Mouse (Mus musculus) C2C12 (cell line): ENCODE data around the gene Lmna.

Source experiments
- CTCF ChIP-seq: IDR thresholded peaks from one replicate; pipeline ENCODE4 v1.5.1; 2011; ENCODE audit not compliant: control insufficient read depth, insufficient read depth, insufficient read length
- USF1 ChIP-seq: IDR thresholded peaks from one replicate; pipeline ENCODE4 v1.6.1; 2011; ENCODE audit warnings: low read depth, mild to moderate bottlenecking, control low read depth, moderate library complexity

- no peak for TF ChIP-seq CTCF
- no peak for TF ChIP-seq USF1
These were observed 28.2 kb downstream of the Lmna start for GRCm38 (mm10) chr3:88481372-88482040.
